Mouse (Mus musculus) bone marrow macrophage, adult 2 months (primary cell): ENCODE results near the gene Fam98a. TPM values are rescaled to one million over a fixed set of nuclear protein-coding genes. Genes with fewer than 3 reads are reported as not detected.

Experiments
- H3K27ac ChIP-seq: 2 replicates; pipeline ENCODE4 v1.5.1; 2012; ENCODE audit warnings: low read depth, low read length; ENCODE audit not compliant: insufficient read depth
- H3K4me1 ChIP-seq: 2 replicates; pipeline ENCODE4 v1.6.1; 2012; ENCODE audit warnings: low read length; ENCODE audit not compliant: control insufficient read depth, insufficient read depth
- H3K4me3 ChIP-seq: 2 replicates; pipeline ENCODE4 v1.5.1; 2012; ENCODE audit warnings: mild to moderate bottlenecking, low read length, moderate library complexity; ENCODE audit not compliant: insufficient read depth
- CTCF ChIP-seq: IDR thresholded peaks from 2 replicates; pipeline ENCODE4 v1.5.1; 2012; ENCODE audit warnings: low read depth, mild to moderate bottlenecking, low read length, moderate library complexity
- POLR2A ChIP-seq: IDR thresholded peaks from 2 replicates; pipeline ENCODE4 v1.6.1; 2012; ENCODE audit warnings: mild to moderate bottlenecking, low read depth, low read length, borderline replicate concordance
- polyA plus RNA-seq: library from polyadenylated mRNA; stranded (reverse); fragments of >200 nt; gene quantifications from 2 replicates; pipeline ENCODE4 v1.2.4, GENCODE M21; 2012; ENCODE audit not compliant: missing spikeins, insufficient read depth, insufficient read length

Fam98a gene
- polyA plus RNA-seq, 1 experiment = 15.5 TPM

GRCm38 (mm10) chr17:75523812-75524211 lies 27.9 kb downstream of the Fam98a start:
- H3K4me3 ChIP-seq = no peak overlapping the region
- H3K4me1 ChIP-seq = peaks cover 19% of the 10 kb centered on the region
- TF ChIP-seq CTCF (no peak), POLR2A (no peak)
- H3K27ac ChIP-seq = peak overlapping the region; percentile 54

- TF ChIP-seq POLR2A = no peak
- no peak for TF ChIP-seq CTCF
- Histone ChIP-seq H3K4me1 (peaks cover 27% of the 10 kb centered on the region), H3K27ac (no peak overlapping the region), H3K4me3 (no peak overlapping the region)
Measured at GRCm38 (mm10) chr17:75522347-75523065, 29.2 kb downstream of the Fam98a start.

DNA sequence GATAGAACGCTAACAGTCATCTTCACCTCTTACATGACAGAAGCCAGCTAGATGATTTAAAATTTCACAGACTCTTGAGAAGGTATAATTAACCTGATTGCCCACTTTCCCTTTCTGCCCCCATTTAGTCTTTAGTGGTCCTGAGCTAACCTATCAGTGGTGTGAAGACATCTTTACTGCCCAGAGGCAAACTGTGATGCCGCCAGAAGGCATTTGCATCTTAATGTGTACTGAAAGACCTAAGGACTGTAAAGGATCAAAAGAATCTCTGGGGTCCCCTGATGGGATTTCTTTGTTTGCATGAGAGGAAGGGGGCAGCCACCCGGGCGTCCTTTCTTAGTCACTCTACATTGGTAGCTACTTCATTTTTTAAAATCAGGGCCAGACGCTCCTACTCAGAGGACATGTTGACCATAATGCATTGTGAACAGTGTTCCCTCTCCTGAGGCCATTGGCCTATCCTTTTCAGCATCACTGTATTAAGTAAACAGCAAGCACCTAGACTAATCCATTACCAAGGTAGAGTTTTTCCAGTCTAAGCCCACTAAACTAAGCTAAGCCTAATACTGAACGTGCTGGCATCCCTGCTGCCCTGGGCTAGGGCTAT lies 30.4 kb downstream of the Fam98a start:
- no peak overlapping the region for H3K27ac ChIP-seq
- H3K4me1 ChIP-seq = peaks cover 31% of the 10 kb centered on the region
- no peak overlapping the region for H3K4me3 ChIP-seq
- TF ChIP-seq POLR2A (no peak), CTCF (no peak)

GRCm38 (mm10) chr17:75519239-75519900 lies 32.4 kb downstream of the Fam98a start:
- Histone ChIP-seq H3K4me3 (no peak overlapping the region), H3K4me1 (peaks cover 32% of the 10 kb centered on the region), H3K27ac (no peak overlapping the region)
- TF ChIP-seq CTCF = no peak
- no peak for TF ChIP-seq POLR2A

DNA sequence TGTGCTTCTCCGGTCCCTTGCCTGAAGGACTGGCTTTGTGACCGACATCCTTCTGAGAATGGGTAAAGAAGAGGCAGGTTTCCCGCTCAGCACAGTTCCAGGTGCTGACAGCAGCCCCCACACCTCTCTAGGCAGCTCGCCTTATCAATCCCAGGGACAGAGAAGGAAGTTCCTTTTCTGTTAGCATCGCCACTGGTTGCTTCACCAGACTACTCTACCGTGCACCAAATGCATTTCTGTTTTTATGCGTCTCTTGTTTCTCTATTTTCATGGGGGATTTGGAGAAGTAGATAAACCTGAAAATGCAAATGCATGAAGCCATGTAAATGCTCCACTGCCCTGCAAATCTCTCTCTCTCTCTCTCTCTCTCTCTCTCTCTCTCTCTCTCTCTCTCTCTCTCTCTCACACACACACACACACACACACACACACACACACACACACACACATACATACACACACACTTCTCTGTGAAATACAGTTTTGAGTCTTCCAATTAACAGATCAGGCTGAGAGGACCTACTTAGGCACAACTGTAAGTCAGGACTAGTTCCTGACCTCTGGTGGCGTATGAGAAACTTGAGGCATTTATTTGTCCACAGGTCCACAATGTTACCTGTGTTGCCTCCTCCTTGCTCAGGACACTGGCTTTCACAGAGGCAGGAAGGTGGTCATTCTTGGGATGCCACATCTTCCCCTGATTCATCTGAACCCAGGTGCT lies 33.4 kb downstream of the Fam98a start:
- H3K4me1 ChIP-seq = peaks cover 24% of the 10 kb centered on the region
- TF ChIP-seq CTCF (no peak), POLR2A (no peak)

GRCm38 (mm10) chr17:75516591-75516990 lies 35.2 kb downstream of the Fam98a start:
- H3K27ac ChIP-seq = no peak overlapping the region

More for the DNA sequence above, 33.4 kb downstream of the Fam98a start:
- no peak overlapping the region for H3K4me3 ChIP-seq
- 0 out of 2 replicates have a peak overlapping the region, but pooled peaks have one; percentile 18 for H3K27ac ChIP-seq

GRCm38 (mm10) chr17:75509257-75509656 lies 42.5 kb downstream of the Fam98a start:
- no peak overlapping the region for H3K4me3 ChIP-seq
- H3K4me1 ChIP-seq = no peaks in the 10 kb centered on the region
- TF ChIP-seq POLR2A = no peak
- no peak overlapping the region for H3K27ac ChIP-seq

More at GRCm38 (mm10) chr17:75516591-75516990, 35.2 kb downstream of the Fam98a start:
- TF ChIP-seq POLR2A (no peak), CTCF (no peak)
- H3K4me1 ChIP-seq = peaks cover 14% of the 10 kb centered on the region
- H3K4me3 ChIP-seq = no peak overlapping the region

- no peak for TF ChIP-seq CTCF
- TF ChIP-seq POLR2A = no peak
- H3K4me1 ChIP-seq = no peaks in the 10 kb centered on the region
- H3K27ac ChIP-seq = no peak overlapping the region
- no peak overlapping the region for H3K4me3 ChIP-seq
Measured at GRCm38 (mm10) chr17:75506708-75507641, 44.8 kb downstream of the Fam98a start.
